Mouse (Mus musculus) liver, embryonic 13.5 days (tissue): ENCODE results near the gene Pxt1. TPM values are rescaled to one million over a fixed set of nuclear protein-coding genes. Genes with fewer than 3 reads are reported as not detected.

Source experiments
- ATAC-seq: fragments of 200-750 bp; cut with Nextera tagmentation; 2 replicates; pipeline ENCODE4 v1.8.0; 2017; ENCODE audit warnings: low read depth, mild to moderate bottlenecking, moderate number of reproducible peaks, moderate library complexity
- DNase-seq: peaks from one replicate; pipeline ENCODE4 v3.0.0; 2022
- H3K27ac ChIP-seq: fragments of 300-500 bp; sonication (generic); 2 replicates; pipeline ENCODE4 v1.5.1; 2015; ENCODE audit warnings: moderate library complexity, mild to moderate bottlenecking, inconsistent platforms
- H3K27me3 ChIP-seq: fragments of 300-500 bp; sonication (generic); 2 replicates; pipeline ENCODE4 v1.6.1; 2015; ENCODE audit warnings: mild to moderate bottlenecking, inconsistent platforms
- H3K36me3 ChIP-seq: fragments of 300-500 bp; sonication (generic); 2 replicates; pipeline ENCODE4 v1.6.1; 2015; ENCODE audit warnings: mild to moderate bottlenecking, inconsistent platforms
- H3K4me1 ChIP-seq: fragments of 300-500 bp; sonication (generic); replicated peaks from 2 replicates; pipeline ENCODE4 v1.6.1; 2015; ENCODE audit warnings: inconsistent platforms
- H3K4me2 ChIP-seq: fragments of 300-500 bp; sonication (generic); 2 replicates; pipeline ENCODE4 v1.6.1; 2015; ENCODE audit warnings: inconsistent platforms, mild to moderate bottlenecking, moderate library complexity
- H3K4me3 ChIP-seq: fragments of 300-500 bp; sonication (generic); replicated peaks from 2 replicates; pipeline ENCODE4 v1.5.1; 2015; ENCODE audit warnings: mild to moderate bottlenecking, inconsistent platforms
- H3K9ac ChIP-seq: fragments of 300-500 bp; sonication (generic); 2 replicates; pipeline ENCODE4 v1.6.1; 2015; ENCODE audit warnings: mild to moderate bottlenecking, inconsistent platforms
- H3K9me3 ChIP-seq: fragments of 300-500 bp; sonication (generic); replicated peaks from 2 replicates; pipeline ENCODE4 v1.6.1; 2016; ENCODE audit warnings: inconsistent platforms
- WGBS: fragments of 180-500 bp; shearing (Covaris S2); methylation state at CpG from one replicate; pipeline ENCODE4 v1.1.7; 2015; ENCODE audit not compliant: insufficient replicate concordance; 5-methylcytosine and 5-hydroxymethylcytosine counted together
- polyA plus RNA-seq: library from polyadenylated mRNA; unstranded; fragments of >200 nt; fragmentation: Nextera tagmentation; extraction: Ambion mirVana; gene quantifications from 2 replicates; pipeline ENCODE4 v1.2.1, GENCODE M21; 2015

The Pxt1 gene
- polyA plus RNA-seq, 1 experiment from 2014 or later = 0.45 TPM

DNA sequence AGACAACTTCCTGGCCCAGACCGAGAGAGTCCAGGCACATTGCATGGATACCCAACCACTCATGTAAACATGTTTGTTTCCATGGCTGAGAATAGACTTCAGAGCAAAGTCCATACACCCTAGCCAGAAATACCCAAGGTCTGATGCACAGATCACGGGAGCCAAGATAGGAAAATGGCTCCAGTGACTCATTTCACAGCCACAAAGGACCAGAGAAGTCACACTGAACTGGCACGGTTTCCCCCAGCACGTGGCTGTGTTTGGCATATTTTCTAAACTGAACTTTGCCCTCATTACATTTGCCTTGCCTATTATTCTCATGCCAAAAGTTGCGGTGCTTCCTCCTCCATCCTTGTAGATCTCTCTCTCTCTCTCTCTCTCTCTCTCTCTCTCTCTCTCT is 30.4 kb downstream of the Pxt1 start:
- ATAC-seq (no peak), DNase-seq (no peak)
- Histone ChIP-seq H3K4me2 (no peak overlapping the region), H3K9me3 (no peaks in the 10 kb centered on the region), H3K4me3 (no peak overlapping the region), H3K9ac (no peak overlapping the region), H3K27ac (no peak overlapping the region), H3K36me3 (no peaks in the 10 kb centered on the region), H3K27me3 (peaks cover 24% of the 10 kb centered on the region), H3K4me1 (peaks cover 14% of the 10 kb centered on the region)
- WGBS = 55% methylated on average over 5 of the region's 5 CpGs

GRCm38 (mm10) chr17:28910139-28910538 is 33.5 kb downstream of the Pxt1 start:
- Histone ChIP-seq H3K4me2 (peak overlapping the region; percentile 52), H3K27me3 (peaks cover 33% of the 10 kb centered on the region), H3K4me3 (no peak overlapping the region), H3K36me3 (no peaks in the 10 kb centered on the region), H3K27ac (no peak overlapping the region), H3K9ac (no peak overlapping the region), H3K4me1 (peaks cover 23% of the 10 kb centered on the region), H3K9me3 (no peaks in the 10 kb centered on the region)
- ATAC-seq (no peak; the same call in 1 of the 2 replicates), DNase-seq (no peak)
- WGBS = 36% methylated on average over 7 of the region's 7 CpGs

DNA sequence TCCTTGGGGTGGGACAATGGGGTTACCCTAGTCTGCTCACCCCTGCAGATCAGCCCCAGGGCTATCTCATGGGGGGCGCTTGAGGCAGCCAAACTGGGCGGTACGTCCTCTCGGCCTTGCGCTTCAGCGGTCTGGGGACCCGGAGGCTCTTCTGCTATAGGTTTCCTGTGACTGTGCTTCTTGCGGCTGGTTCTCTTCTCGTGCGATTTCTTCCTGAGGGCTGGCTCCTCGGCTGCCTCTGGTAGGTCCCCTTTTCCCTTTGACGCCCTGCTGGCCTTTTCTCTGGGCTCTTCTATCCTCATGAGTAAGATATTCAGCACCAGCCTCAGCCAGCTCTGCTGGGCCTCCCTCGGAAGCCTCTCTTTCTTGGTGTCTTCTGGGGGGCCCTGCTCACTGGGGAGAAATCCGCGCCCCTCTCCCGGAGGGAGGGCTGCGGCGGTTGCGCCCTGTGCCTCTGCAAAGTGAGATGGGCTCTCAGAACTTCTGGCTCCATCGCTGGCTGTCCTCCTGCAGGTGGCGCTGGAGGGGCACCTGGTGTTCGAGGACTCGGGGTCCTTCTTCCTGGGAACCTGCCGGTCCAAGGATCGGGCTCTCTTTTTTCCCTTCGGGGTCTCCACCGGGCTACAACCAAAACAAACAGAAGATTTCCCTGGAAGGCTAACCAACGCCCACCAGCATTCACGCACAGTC is 34.2 kb downstream of the Pxt1 start:
- H3K9ac ChIP-seq = peak overlapping the region; percentile 39; the same call in 1 of the 2 replicates
- H3K27me3 ChIP-seq = peaks cover 36% of the 10 kb centered on the region
- H3K36me3 ChIP-seq = no peaks in the 10 kb centered on the region
- peak; percentile 36 for DNase-seq
- H3K4me2 ChIP-seq = peak overlapping the region; percentile 52
- peak overlapping the region; percentile 30 for H3K4me3 ChIP-seq
- no peaks in the 10 kb centered on the region for H3K9me3 ChIP-seq
- no peak overlapping the region for H3K27ac ChIP-seq
- peaks cover 23% of the 10 kb centered on the region for H3K4me1 ChIP-seq
- WGBS = 2% methylated on average over 29 of the region's 29 CpGs
- ATAC-seq = no peak

DNA sequence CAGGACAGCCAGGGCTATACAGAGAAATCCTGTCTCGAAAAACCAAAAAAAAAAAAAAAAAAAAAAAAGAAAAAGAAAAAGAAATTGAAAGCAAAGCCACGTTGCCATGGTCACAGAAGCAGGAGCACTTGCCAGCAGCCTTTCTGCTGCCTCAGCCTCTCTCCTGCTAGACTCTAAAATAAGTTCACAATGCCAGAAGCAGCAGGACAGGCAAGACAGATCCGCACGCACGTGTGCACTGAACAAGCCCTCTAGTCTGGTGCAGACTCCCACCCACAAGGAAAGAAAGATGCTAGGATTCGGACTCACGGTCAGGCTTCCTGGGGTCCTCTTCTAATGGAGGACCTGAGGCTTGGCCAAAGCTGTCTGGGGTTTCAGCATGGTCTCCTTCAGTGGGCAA is 35.7 kb downstream of the Pxt1 start:
- Histone ChIP-seq H3K36me3 (no peaks in the 10 kb centered on the region), H3K4me1 (peaks cover 23% of the 10 kb centered on the region), H3K27ac (no peak overlapping the region), H3K27me3 (peaks cover 36% of the 10 kb centered on the region), H3K9me3 (no peaks in the 10 kb centered on the region), H3K4me2 (no peak overlapping the region), H3K4me3 (no peak overlapping the region), H3K9ac (no peak overlapping the region)
- no peak for DNase-seq
- no peak for ATAC-seq
- 79% methylated on average over 7 of the region's 7 CpGs for WGBS

DNA sequence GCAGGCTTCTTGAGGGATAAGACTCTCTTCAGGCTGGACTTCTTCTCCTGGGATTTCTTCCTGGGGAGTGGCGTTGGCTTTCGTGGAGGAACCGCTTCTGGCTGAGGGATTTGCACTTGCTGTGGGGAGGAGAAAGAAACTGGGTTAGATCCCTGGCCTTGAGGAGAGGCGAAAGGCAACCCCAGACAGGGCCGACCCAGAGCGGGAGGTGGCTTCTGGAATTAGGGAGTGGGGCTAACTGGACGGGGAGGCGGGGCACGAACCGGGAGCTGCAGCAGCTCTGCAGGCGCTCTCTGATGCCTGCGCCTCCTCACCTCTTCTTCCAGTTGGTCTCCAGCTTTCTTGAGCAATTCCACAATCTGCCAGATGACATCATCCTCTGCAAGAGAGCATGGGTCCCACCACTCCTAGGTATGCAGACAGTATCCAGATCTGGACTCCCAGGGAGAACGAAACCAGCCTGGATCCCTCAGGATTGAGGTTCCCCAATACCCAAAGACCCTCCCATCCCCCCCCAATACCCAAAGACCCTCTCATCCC is 38.2 kb downstream of the Pxt1 start:
- Histone ChIP-seq H3K4me2 (no peak overlapping the region), H3K9ac (no peak overlapping the region), H3K27me3 (peaks cover 28% of the 10 kb centered on the region), H3K9me3 (no peaks in the 10 kb centered on the region), H3K27ac (no peak overlapping the region), H3K4me1 (peaks cover 22% of the 10 kb centered on the region), H3K4me3 (no peak overlapping the region), H3K36me3 (no peaks in the 10 kb centered on the region)
- WGBS = 73% methylated on average over 13 of the region's 13 CpGs
- DNase-seq = no peak
- ATAC-seq = no peak

DNA sequence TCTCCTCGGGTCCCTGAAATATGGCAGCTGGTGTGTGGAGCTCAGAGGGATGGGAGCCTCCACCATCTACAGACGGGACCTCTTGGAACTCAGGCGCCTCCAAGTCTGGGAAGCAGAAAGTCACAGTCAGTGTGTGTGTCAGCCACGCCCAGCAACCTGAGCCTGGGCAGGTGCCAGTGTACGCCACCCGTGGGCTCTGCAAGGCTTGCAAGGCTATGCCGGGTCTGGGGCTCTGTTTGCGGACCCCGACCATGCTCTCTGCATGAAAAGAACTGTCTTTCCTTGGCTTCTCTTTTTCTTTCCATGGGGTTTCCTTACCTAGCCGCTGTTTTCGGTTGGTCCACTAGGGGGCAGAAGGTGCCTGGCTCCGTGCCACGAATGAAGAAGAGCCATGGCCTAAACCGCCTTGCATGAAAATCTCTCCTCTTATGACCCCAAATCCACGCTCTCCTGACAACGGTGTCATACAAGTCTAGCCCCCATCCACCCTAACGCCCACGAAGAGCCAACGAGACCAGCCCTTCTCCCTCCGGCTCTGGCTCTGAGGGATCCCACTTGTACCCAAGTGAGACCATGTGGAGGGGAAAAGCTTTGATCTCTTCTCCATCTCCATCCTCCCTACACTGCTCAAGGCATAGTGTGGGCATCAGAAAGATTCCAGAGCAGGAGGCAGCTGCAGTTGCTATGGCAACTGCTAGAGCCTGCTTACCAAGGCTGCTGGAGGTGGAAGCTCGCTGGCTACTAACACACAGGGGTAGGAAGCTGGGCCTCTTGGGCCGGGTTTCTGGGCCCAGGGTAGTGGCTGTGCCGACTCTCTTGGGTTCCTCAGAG is 38.9 kb downstream of the Pxt1 start:
- WGBS = 29% methylated on average over 23 of the region's 23 CpGs
- no peak overlapping the region for H3K9ac ChIP-seq
- no peak for DNase-seq
- no peak overlapping the region for H3K27ac ChIP-seq
- H3K36me3 ChIP-seq = no peaks in the 10 kb centered on the region
- peaks cover 21% of the 10 kb centered on the region for H3K27me3 ChIP-seq
- ATAC-seq = no peak
- H3K4me1 ChIP-seq = peaks cover 16% of the 10 kb centered on the region
- H3K4me2 ChIP-seq = no peak overlapping the region
- no peak overlapping the region for H3K4me3 ChIP-seq
- H3K9me3 ChIP-seq = no peaks in the 10 kb centered on the region

DNA sequence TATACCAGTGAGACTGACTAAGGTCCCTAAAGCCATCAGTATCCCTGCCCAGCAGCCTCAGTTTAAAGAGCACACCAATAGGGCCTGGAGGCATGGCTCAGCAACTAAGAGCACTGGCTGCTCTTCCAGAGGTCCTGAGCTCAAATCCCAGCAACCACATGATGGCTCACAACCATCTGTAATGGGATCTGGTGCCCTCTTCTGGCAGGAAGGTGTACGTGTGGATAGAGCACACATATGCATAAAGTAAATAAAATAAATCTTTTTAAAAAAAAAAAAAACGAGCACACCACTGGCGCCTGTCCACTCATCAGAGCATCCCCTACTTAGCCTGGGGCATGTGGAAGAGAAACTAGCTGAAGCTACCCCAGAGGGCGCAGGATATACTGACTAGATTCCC is 42.1 kb downstream of the Pxt1 start:
- Histone ChIP-seq H3K27me3 (peaks cover 12% of the 10 kb centered on the region; the same call in 1 of the 2 replicates), H3K4me1 (peaks cover 23% of the 10 kb centered on the region), H3K36me3 (no peaks in the 10 kb centered on the region), H3K4me2 (no peak overlapping the region), H3K9ac (no peak overlapping the region), H3K9me3 (no peaks in the 10 kb centered on the region), H3K27ac (no peak overlapping the region), H3K4me3 (no peak overlapping the region)
- ATAC-seq (no peak), DNase-seq (no peak)
- WGBS = 50% methylated on average over 4 of the region's 4 CpGs

DNA sequence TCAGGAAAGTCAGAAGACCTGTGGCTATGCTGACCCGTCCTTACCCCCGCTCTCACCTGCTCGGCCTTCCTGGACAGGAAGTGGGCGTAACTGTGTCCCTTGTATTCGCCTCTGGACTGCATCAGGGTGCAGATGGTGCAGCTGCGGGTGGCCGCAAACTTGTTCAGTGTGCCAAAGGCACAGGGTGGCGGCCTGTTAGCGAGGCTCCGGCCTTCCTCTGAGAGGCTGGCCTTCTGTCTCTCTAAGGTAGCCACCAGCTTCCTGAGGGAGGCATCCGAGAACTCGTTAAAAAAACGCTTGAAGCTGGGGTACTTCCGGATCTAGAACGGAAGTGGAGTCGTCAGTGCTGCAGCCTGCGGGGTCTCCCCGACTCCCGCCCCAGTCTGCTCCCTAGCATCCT is 44.2 kb downstream of the Pxt1 start:
- no peak overlapping the region for H3K4me3 ChIP-seq
- H3K27ac ChIP-seq = no peak overlapping the region
- no peaks in the 10 kb centered on the region for H3K27me3 ChIP-seq
- no peak overlapping the region for H3K4me2 ChIP-seq
- H3K9me3 ChIP-seq = no peaks in the 10 kb centered on the region
- ATAC-seq (no peak), DNase-seq (no peak)
- H3K36me3 ChIP-seq = no peaks in the 10 kb centered on the region
- 57% methylated on average over 19 of the region's 19 CpGs for WGBS
- H3K9ac ChIP-seq = no peak overlapping the region
- H3K4me1 ChIP-seq = peaks cover 15% of the 10 kb centered on the region

GRCm38 (mm10) chr17:28898249-28898648 is 45.4 kb downstream of the Pxt1 start:
- 0 out of 2 replicates have a peak, but pooled peaks have one; percentile 26 for ATAC-seq
- DNase-seq = no peak
- H3K27me3 ChIP-seq = no peaks in the 10 kb centered on the region
- peaks cover 15% of the 10 kb centered on the region for H3K4me1 ChIP-seq
- H3K9me3 ChIP-seq = no peaks in the 10 kb centered on the region
- no peak overlapping the region for H3K4me3 ChIP-seq
- H3K9ac ChIP-seq = no peak overlapping the region
- no peak overlapping the region for H3K27ac ChIP-seq
- H3K36me3 ChIP-seq = no peaks in the 10 kb centered on the region
- 60% methylated on average over 5 of the region's 5 CpGs for WGBS
- no peak overlapping the region for H3K4me2 ChIP-seq

GRCm38 (mm10) chr17:28897817-28898216 is 45.8 kb downstream of the Pxt1 start:
- Histone ChIP-seq H3K27ac (no peak overlapping the region), H3K9me3 (no peaks in the 10 kb centered on the region), H3K4me3 (no peak overlapping the region), H3K9ac (no peak overlapping the region), H3K36me3 (no peaks in the 10 kb centered on the region), H3K4me2 (no peak overlapping the region), H3K27me3 (no peaks in the 10 kb centered on the region), H3K4me1 (peaks cover 15% of the 10 kb centered on the region)
- ATAC-seq (no peak), DNase-seq (no peak)
- 73% methylated on average over 5 of the region's 5 CpGs for WGBS

GRCm38 (mm10) chr17:28896095-28896780 is 47.4 kb downstream of the Pxt1 start:
- no peaks in the 10 kb centered on the region for H3K9me3 ChIP-seq
- DNase-seq (no peak), ATAC-seq (no peak)
- no peak overlapping the region for H3K4me3 ChIP-seq
- H3K4me2 ChIP-seq = no peak overlapping the region
- no peak overlapping the region for H3K9ac ChIP-seq
- 76% methylated on average over 11 of the region's 11 CpGs for WGBS
- peaks cover 15% of the 10 kb centered on the region for H3K4me1 ChIP-seq
- no peak overlapping the region for H3K27ac ChIP-seq
- H3K27me3 ChIP-seq = no peaks in the 10 kb centered on the region
- no peaks in the 10 kb centered on the region for H3K36me3 ChIP-seq
